Comparison of ENCODE assay signal across 9 mouse cellular contexts in genomic region chr3:103129367-103130159, GRCm38 (mm10). TPM values are rescaled to one million over a fixed set of nuclear protein-coding genes. Genes with fewer than 3 reads are reported as not detected.
DNase-seq lines count a peak whose midpoint lies in the region; ATAC-seq and TF ChIP-seq lines count a peak whose summit lies in the region.
"Had no signal": no experiment of that assay in that cellular context is flagged by ENCODE, and none has a peak within 500 bp of the region (broad histone marks: within the 10 kb centered on the region; RNA-seq: fewer than 3 reads in every experiment).

No protein-coding gene starts in this region.

- H3K4me3 ChIP-seq in heart, embryonic 13.5 days: 0 out of 2 replicates have a peak overlapping the region, but pooled peaks have one; percentile 36
- peak overlapping the region; percentile 71 for H3K4me3 ChIP-seq in E14TG2a.4 (replicated peaks; ENCODE audit: low read length)
- H3K4me3 ChIP-seq in liver, embryonic 12.5 days: peak overlapping the region; percentile 51
- H3K4me3 ChIP-seq: midbrain, embryonic 15.5 days had no signal

- H3K27me3 ChIP-seq in heart, embryonic 13.5 days (replicated peaks): no peaks in the 10 kb centered on the region
- no peaks in the 10 kb centered on the region for H3K27me3 ChIP-seq in E14TG2a.4 (ENCODE audit: insufficient read depth, low read length)
- H3K27me3 ChIP-seq in liver, embryonic 12.5 days (replicated peaks): no peaks in the 10 kb centered on the region
- H3K27me3 ChIP-seq: midbrain, embryonic 15.5 days had no signal

- ATAC-seq in heart, embryonic 13.5 days (ENCODE audit: extremely low read depth, insufficient number of reproducible peaks, low FRiP score, low TSS enrichment): peak; percentile 85
- peak; percentile 80 for ATAC-seq in common myeloid progenitor, adult 5-6 weeks (replicated peaks; ENCODE audit: low read depth, poor library complexity, severe bottlenecking)
- ATAC-seq in liver, embryonic 12.5 days: peak; percentile 95

- H3K9ac ChIP-seq in heart, embryonic 13.5 days: 0 out of 2 replicates have a peak overlapping the region, but pooled peaks have one; percentile 58
- peak overlapping the region; percentile 70 for H3K9ac ChIP-seq in liver, embryonic 12.5 days
- H3K9ac ChIP-seq: midbrain, embryonic 15.5 days had no signal

- H3K4me1 ChIP-seq in heart, embryonic 13.5 days: peaks cover 31% of the 10 kb centered on the region
- H3K4me1 ChIP-seq in E14TG2a.4 (replicated peaks; ENCODE audit: low read depth, low read length): peaks cover 78% of the 10 kb centered on the region
- peaks cover 66% of the 10 kb centered on the region for H3K4me1 ChIP-seq in liver, embryonic 12.5 days

- WGBS in heart, embryonic 13.5 days: 59% methylated on average over 8 of the region's 8 CpGs
- WGBS in liver, embryonic 12.5 days (ENCODE audit: insufficient replicate concordance): 18% methylated on average over 8 of the region's 8 CpGs

- no peaks in the 10 kb centered on the region; the same call in 1 of the 2 replicates for H3K9me3 ChIP-seq in heart, embryonic 13.5 days
- no peaks in the 10 kb centered on the region for H3K9me3 ChIP-seq in E14TG2a.4 (ENCODE audit: low read length)
- 0 out of 2 replicates have a peak, but pooled peaks cover 2% of the 10 kb centered on the region for H3K9me3 ChIP-seq in liver, embryonic 12.5 days (replicated peaks)
- H3K9me3 ChIP-seq: midbrain, embryonic 15.5 days had no signal

- H3K4me2 ChIP-seq in heart, embryonic 13.5 days: peak overlapping the region; percentile 60
- H3K4me2 ChIP-seq in liver, embryonic 12.5 days: peak overlapping the region; percentile 65
- H3K4me2 ChIP-seq: midbrain, embryonic 15.5 days had no signal

- H3K27ac ChIP-seq in heart, embryonic 13.5 days (replicated peaks): peak overlapping the region; percentile 79
- H3K27ac ChIP-seq in liver, embryonic 12.5 days: peak overlapping the region; percentile 97
- H3K27ac ChIP-seq: midbrain, embryonic 15.5 days had no signal

- TF ChIP-seq CTCF in E14TG2a.4 (conservative IDR thresholded peaks at IDR 0.05; ENCODE audit: low read length): no peak

- peaks cover 14% of the 10 kb centered on the region for H3K36me3 ChIP-seq in heart, embryonic 13.5 days
- peaks cover 59% of the 10 kb centered on the region for H3K36me3 ChIP-seq in E14TG2a.4 (ENCODE audit: insufficient read depth, low read length)
- peaks cover 27% of the 10 kb centered on the region for H3K36me3 ChIP-seq in liver, embryonic 12.5 days
- H3K36me3 ChIP-seq: midbrain, embryonic 15.5 days had no signal

- intact Hi-C loops in left cerebral cortex, postnatal 25 days (cut with DNase I): no loop called here

- DNase-seq in heart, adult 18-20 months: no peak
- no peak for DNase-seq in adrenal gland, postnatal 10 days
- no peak for DNase-seq in cerebellum, adult 11 months
- no peak for DNase-seq in left cerebral cortex, postnatal 25 days (ENCODE audit: low spot score in 2 of 2)

RNA-seq across cellular contexts. Expression of gene Dennd2c, which starts 27.2 kb away (rescaled TPM):
- polyA plus RNA-seq in heart, embryonic 13.5 days (2015; fragmentation: Nextera tagmentation; extraction: Ambion mirVana): 3.0 and 3.7 TPM in 2 replicates
- 1 to 10 TPM; 1.2 to 1.6 TPM for total RNA-seq in heart, adult 18-20 months (2021)
- total RNA-seq in common myeloid progenitor, adult 5-6 weeks (2017): 3.9 and 4.1 TPM in 2 replicates
- polyA plus RNA-seq in liver, embryonic 12.5 days (2016; fragmentation: Nextera tagmentation; extraction: Ambion mirVana): 13.0 and 13.1 TPM in 2 replicates
- 1 to 10 TPM; 2.0 to 3.4 TPM for total RNA-seq in adrenal gland, postnatal 10 days (2021)
- under 1 TPM; 0.48 to 0.62 TPM for total RNA-seq in left cerebral cortex, postnatal 25 days (2021)

RNA-seq across cellular contexts. Expression of gene Bcas2, which starts 41.9 kb away (rescaled TPM):
- 121 and 139 TPM in 2 replicates for polyA plus RNA-seq in heart, embryonic 13.5 days (2015; fragmentation: Nextera tagmentation; extraction: Ambion mirVana)
- 10 to 100 TPM; 48.8 to 51.3 TPM for total RNA-seq in heart, adult 18-20 months (2021)
- 173 and 237 TPM in 2 replicates for total RNA-seq in common myeloid progenitor, adult 5-6 weeks (2017)
- 235 and 237 TPM in 2 replicates for polyA plus RNA-seq in liver, embryonic 12.5 days (2016; fragmentation: Nextera tagmentation; extraction: Ambion mirVana)
- 10 to 100 TPM; 51.7 to 59.0 TPM for total RNA-seq in adrenal gland, postnatal 10 days (2021)
- 10 to 100 TPM; 59.4 to 69.3 TPM for total RNA-seq in left cerebral cortex, postnatal 25 days (2021)

RNA-seq across cellular contexts. Expression of gene Ampd1, which starts 55.7 kb away (rescaled TPM):
- polyA plus RNA-seq in heart, embryonic 13.5 days (2015; fragmentation: Nextera tagmentation; extraction: Ambion mirVana): 0.09 and 0.16 TPM in 2 replicates
- not detected for total RNA-seq in heart, adult 18-20 months (2021)
- not detected in 2 replicates for total RNA-seq in common myeloid progenitor, adult 5-6 weeks (2017)
- polyA plus RNA-seq in liver, embryonic 12.5 days (2016; fragmentation: Nextera tagmentation; extraction: Ambion mirVana): 0.12 and 0.13 TPM in 2 replicates
- 10 to 100 TPM in 1 of 2 experiments, 1 to 10 TPM in 1; 8.3 to 19.9 TPM for total RNA-seq in adrenal gland, postnatal 10 days (2021)
- total RNA-seq in left cerebral cortex, postnatal 25 days (2021): not detected
- polyA plus RNA-seq: midbrain, embryonic 15.5 days had no signal
